Mouse (Mus musculus) Patski (cell line): ENCODE measurements around the gene Ppp1r2. TPM values are rescaled to one million over a fixed set of nuclear protein-coding genes. Genes with fewer than 3 reads are reported as not detected.

ENCODE experiments used
- ATAC-seq: fragments of 100-300 bp; one replicate; pipeline ENCODE4 v1.8.0; 2021
- CTCF ChIA-PET: fragments of 350-600 bp; sonication (Branson Sonifier 250); formaldehyde crosslinking; loops from one replicate; lab custom pipeline; 2022; ENCODE audit warnings: inconsistent platforms; lab: Charles Lee
- POLR2A ChIA-PET: fragments of 350-600 bp; sonication (Branson Sonifier 250); formaldehyde crosslinking; loops from one replicate; lab custom pipeline; 2022; ENCODE audit warnings: antibody characterized with exemption, inconsistent platforms; lab: Charles Lee
- DNase-seq: peaks from one replicate; pipeline ENCODE4 v3.0.0-alpha.2; 2011; ENCODE audit warnings: low read depth, low spot score
- H3K27me3 ChIP-seq: fragments of 371-371 bp; one replicate; pipeline ENCODE4 v1.5.1; 2021
- CTCF ChIP-seq: fragments of 100-300 bp; IDR thresholded peaks from one replicate; pipeline ENCODE4 v1.5.1; 2021
- in situ Hi-C: fragments of 300-500 bp; cut with MboI; formaldehyde crosslinking; loops from 3 replicates; pipeline ENCODE4 v1.11.1; 2018; ENCODE audit warnings: low pct_unique_long_range_greater_than_20kb, mixed read lengths
- polyA plus RNA-seq: library from polyadenylated mRNA; unstranded; gene quantifications from one replicate; pipeline ENCODE4 v1.2.3, GENCODE M21; 2021

The Ppp1r2 gene
- polyA plus RNA-seq, 1 experiment from 2014 or later, result 55.2 TPM

DNA sequence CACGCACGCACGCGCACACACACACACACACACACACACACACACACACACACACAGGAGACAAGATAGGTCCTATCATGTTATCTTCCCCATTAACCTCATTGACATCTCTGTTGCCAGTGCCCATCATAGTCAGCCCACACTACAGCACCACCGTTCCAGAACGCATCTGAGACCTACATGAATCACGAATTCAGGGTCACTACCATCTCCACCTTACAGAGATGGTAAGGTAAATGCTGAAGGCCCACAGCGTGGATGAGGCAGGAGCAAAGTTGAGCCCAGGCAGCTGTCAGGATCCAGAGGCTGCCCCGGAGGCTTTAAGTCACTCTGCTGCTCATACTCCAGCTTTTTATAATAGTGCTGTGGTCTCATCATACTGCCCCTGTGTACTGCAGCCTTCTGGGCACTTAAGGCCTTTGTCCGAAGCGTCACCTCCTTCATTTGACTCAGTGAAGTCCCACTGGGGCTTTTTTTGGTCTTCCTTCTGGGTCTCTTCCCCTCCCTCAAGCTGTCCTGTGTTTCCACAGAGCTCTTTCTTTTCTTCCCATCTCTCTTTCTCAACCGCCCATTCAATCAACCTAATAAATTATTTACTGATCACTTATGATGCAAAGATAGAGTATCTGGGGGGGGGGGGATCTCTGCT, 40.1 kb downstream of the Ppp1r2 start:
- no peak for TF ChIP-seq CTCF
- in situ Hi-C loops, result no loop called here
- ChIA-PET POLR2A (interaction anchor here (0.7 to 0.8 kb wide), 3 partner anchors 29 to 38 kb away, joined by 3 to 15 read pairs (median 3); no protein-coding TSS in a partner anchor), CTCF (interaction anchor here (1.1 kb wide), 1 partner anchor 13 kb away, joined by 3 read pairs; no protein-coding TSS in a partner anchor)
- ATAC-seq, result no peak
- DNase-seq, result no peak
- no peaks in the 10 kb centered on the region for H3K27me3 ChIP-seq

DNA sequence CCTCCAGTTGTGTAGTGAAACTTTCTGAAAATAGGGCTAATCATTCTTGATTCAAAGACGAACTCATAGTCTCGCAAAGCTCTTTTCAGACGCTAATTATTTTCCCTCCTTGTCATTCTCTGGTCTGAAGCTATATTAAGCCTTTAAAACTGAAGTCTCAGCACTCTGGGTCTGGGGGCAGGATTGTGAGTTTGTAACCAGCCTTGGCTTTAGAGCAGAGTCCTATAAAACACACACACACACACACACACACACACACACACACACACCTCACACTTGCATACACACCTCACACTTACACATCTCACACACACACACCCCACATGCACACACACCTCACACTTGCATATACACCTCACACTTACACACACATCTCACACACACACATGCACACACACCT, 40.7 kb downstream of the Ppp1r2 start:
- in situ Hi-C loops, result no loop called here
- ATAC-seq (peak; percentile 12), DNase-seq (no peak)
- TF ChIP-seq CTCF, result no peak
- ChIA-PET CTCF (interaction anchor here (1.2 kb wide), 1 partner anchor 36 kb away, joined by 3 read pairs; no protein-coding TSS in a partner anchor), POLR2A (interaction anchor here (0.6 to 2.3 kb wide), 5 partner anchors 22 to 56 kb away, joined by 3 to 7 read pairs (median 3); partner anchors contain the start of gene Acap2)
- H3K27me3 ChIP-seq, result no peaks in the 10 kb centered on the region

DNA sequence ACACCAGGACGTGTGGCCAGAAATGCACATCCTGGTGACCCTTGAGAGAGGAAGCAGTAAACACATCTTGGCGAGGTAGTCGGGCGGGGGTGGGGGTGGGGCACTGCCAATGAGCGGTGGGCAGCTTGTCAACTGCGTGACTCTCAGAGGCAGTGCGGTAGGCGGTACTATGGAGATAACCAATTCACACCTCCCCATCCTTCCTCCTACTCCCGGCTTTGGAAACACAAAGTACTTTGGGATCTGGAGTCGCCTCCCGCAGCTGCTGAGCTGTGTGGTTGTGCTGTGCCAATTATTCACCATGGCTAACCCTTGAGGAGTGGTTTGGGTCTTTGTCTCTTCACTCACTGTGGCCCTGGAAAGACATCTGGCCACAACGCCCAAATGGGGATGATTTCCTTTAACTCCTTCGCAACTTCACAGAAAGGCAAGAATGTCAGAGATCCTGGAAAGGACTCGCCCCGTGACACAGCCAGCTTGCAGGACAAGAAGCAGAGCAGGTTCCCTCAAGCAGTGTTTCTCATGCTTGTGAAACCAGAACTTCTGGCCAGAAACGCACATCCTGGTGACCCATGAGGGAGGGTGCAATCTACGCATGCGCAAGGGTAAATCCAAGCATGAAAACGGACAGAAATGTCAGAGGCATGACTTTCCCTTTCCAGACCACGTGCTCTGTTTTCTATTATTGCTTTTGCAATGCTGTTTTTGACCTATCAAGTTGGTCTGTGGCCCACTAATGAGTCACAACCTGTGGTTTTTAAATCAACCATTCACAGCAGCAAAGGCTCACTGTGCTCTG, 41.3 kb downstream of the Ppp1r2 start:
- CTCF ChIA-PET, result interaction anchor here (1.2 kb wide), 1 partner anchor 36 kb away, joined by 3 read pairs; no protein-coding TSS in a partner anchor
- in situ Hi-C loops, result no loop called here
- TF ChIP-seq CTCF, result no peak
- POLR2A ChIA-PET, result interaction anchor here (0.6 to 2.3 kb wide), 4 partner anchors 22 to 57 kb away, joined by 3 to 7 read pairs (median 3); partner anchors contain the start of gene Acap2
- ATAC-seq (peak; percentile 79), DNase-seq (peak; percentile 98)
- H3K27me3 ChIP-seq, result no peaks in the 10 kb centered on the region

DNA sequence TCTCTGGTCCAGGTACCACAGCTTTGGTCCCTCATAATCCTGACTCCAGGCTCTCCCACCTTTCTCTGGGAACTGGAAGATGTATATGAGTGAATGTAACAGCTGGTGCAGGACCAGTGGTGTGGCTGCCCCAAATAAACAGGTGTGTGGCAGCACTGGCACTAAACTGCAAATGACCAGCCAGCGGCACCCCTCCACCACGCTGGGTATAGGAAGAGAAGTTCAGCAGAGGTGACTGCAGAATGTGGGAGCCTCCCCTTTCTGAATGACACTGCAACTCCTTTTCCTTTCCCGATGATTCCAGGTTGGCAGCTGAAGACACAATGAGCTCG, 41.9 kb downstream of the Ppp1r2 start:
- no peak for ATAC-seq

DNA sequence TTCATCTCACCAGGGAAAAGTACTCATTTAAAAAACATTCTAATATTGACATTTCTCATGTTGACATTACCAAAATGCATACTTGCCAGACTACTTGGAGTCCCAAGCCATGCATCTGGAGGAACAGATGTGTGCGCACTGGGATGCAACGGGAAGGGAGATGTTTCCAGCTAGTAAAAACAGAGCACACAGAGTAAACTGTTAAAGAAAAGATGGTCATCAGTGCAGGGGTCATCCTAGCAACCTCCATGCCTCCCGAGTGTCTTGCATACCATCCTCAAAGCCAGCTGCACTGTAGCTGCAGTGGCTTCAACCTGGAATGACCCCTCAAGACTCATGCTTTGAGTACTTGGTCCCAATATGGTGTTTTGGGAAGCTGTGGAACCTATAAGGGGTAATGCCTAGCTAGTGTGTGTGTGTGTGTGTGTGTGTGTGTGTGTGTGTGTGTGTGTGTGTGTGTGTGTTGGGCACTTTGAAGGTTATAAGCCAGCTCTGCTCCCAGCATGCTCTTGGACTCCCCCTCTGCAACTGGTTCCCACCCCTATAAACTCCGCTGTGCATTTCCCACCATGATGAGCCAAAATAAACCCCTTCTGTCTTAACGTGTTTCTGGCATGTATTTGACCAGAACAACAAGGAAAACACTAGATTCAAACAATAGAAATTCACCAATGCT, 42.4 kb downstream of the Ppp1r2 start:
- no peaks in the 10 kb centered on the region for H3K27me3 ChIP-seq
- in situ Hi-C loops, result no loop called here
- no peak for TF ChIP-seq CTCF
- ChIA-PET CTCF (no interaction called here), POLR2A (interaction anchor here (0.7 to 2.3 kb wide), 3 partner anchors 13 to 482 kb away, joined by 3 to 7 read pairs (median 3); partner anchors contain the start of gene Acap2)
- DNase-seq, result no peak
- ATAC-seq, result no peak

More for the DNA sequence above, 41.9 kb downstream of the Ppp1r2 start:
- in situ Hi-C loops, result no loop called here
- TF ChIP-seq CTCF, result no peak
- no peaks in the 10 kb centered on the region for H3K27me3 ChIP-seq
- no peak for DNase-seq
- POLR2A ChIA-PET, result interaction anchor here (0.7 to 2.3 kb wide), 2 partner anchors 13 to 32 kb away, joined by 3 to 7 read pairs; partner anchors contain the start of gene Acap2
- CTCF ChIA-PET, result no interaction called here

DNA sequence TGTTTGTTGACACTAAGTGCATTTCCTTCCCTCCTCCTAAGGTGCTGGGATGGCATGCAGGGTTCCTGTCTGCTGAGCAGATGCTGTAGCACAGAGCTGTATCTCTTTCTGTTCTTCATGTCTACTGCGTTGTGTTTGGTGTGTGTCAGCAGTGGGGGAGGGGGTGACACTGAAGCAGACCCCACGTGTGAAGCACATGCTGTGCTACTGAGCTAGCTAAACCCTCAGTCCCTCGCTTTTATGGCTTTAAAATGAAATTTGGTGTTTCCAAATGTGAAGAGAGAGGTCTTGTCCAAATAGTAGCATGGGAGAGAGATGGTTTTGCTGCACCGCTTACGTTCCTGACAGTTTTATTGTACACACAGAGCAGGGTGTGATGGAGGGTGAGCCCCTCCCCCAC, 43.5 kb downstream of the Ppp1r2 start:
- POLR2A ChIA-PET, result no interaction called here
- ATAC-seq (no peak), DNase-seq (no peak)
- TF ChIP-seq CTCF, result no peak
- CTCF ChIA-PET, result no interaction called here
- in situ Hi-C loops, result no loop called here
- no peaks in the 10 kb centered on the region for H3K27me3 ChIP-seq

DNA sequence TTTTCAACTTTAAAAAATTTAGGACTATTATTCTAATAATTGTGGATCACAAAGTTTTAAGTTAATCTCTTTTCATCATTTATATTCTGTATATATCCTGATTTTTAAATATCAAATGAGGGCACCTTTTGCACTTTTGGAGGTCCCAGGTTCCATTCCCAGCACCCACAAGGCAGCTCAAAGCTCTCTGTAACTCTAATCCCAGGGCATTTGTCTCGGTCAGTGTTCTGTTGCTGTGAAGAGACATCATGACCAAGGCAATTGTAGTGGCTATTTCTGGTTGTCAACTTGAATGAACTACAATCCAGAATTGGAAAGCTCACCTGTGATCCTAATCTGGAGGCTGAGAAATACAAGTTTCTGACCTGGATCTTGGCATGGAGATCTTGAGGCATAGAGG, 47.3 kb downstream of the Ppp1r2 start:
- no peak for TF ChIP-seq CTCF
- ATAC-seq (no peak), DNase-seq (no peak)
- in situ Hi-C loops, result no loop called here
- H3K27me3 ChIP-seq, result no peaks in the 10 kb centered on the region
- ChIA-PET CTCF (no interaction called here), POLR2A (no interaction called here)

DNA sequence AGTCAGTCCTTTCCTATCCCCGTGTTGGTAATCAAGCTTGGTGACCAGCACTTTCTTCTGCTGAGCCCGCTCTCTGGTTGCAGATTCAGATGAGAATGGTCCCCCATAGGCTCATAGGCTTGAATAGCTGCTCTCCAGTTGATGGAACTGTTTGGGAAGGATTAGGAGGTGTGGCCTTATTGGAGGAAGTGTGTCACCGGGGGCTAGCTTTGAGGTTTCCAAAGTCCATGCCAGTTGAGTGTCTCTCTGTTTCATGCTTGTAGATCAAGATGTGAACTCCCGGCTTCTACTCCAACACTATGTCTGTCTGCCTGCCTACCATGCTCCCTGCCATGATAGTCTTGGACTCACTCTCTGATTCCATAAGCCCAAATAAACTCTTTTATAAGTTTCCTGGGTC, 59.8 kb downstream of the Ppp1r2 start:
- no peaks in the 10 kb centered on the region for H3K27me3 ChIP-seq
- ChIA-PET CTCF (no interaction called here), POLR2A (interaction anchor here (1.1 kb wide), 1 partner anchor 12 kb away, joined by 3 read pairs; no protein-coding TSS in a partner anchor)
- no peak for TF ChIP-seq CTCF
- in situ Hi-C loops, result no loop called here
- DNase-seq, result no peak
- no peak for ATAC-seq

DNA sequence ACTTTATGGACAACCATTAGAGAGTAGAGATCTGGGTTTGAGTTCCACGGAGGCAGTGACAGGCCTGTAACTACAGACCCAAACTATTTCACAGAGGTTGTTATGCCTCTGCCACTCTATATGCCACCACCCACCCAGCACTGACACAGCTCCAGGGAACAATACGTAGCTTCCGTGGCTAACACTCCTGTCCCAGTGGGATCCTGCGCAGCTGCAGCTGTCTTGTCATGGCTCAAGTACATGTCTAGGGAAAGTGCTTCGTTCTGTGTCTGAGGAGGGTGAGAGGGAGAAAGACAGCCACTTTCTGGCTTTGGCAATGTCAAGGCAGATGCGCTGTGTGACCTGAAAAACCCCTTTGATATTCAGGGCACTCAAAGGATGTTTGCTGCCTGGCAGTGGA, 61.6 kb downstream of the Ppp1r2 start:
- no peaks in the 10 kb centered on the region for H3K27me3 ChIP-seq
- ATAC-seq (no peak), DNase-seq (no peak)
- CTCF ChIA-PET, result no interaction called here
- in situ Hi-C loops, result no loop called here
- POLR2A ChIA-PET, result no interaction called here
- no peak for TF ChIP-seq CTCF

DNA sequence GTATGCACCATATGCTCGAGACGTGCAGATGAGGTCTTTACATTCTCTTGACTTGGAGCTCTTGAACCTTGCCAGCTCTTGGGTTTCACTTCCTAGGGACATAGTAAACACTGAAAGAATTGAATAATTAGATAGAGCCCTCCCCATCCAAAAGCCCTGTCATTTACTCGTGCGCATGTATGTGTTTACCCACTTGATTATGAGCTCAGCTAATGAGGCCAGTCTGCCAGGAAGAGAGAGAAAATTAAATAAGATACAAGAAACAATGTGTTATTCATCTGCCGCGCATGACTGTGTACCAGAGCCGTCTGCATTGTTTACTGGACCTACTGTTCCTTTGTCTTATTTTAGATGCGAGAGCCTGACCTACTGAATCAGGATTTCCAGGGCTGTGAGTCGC, 63.6 kb downstream of the Ppp1r2 start:
- no peak for TF ChIP-seq CTCF
- ChIA-PET POLR2A (no interaction called here), CTCF (interaction anchor here (2.1 kb wide), 1 partner anchor 10 kb away, joined by 9 read pairs; the partner anchor contains the start of gene Acap2)
- in situ Hi-C loops, result no loop called here
- DNase-seq (no peak), ATAC-seq (no peak)
- no peaks in the 10 kb centered on the region for H3K27me3 ChIP-seq
